Mouse (Mus musculus): ENCODE measurements around the gene Cpne6.

Gene Cpne6

DNA sequence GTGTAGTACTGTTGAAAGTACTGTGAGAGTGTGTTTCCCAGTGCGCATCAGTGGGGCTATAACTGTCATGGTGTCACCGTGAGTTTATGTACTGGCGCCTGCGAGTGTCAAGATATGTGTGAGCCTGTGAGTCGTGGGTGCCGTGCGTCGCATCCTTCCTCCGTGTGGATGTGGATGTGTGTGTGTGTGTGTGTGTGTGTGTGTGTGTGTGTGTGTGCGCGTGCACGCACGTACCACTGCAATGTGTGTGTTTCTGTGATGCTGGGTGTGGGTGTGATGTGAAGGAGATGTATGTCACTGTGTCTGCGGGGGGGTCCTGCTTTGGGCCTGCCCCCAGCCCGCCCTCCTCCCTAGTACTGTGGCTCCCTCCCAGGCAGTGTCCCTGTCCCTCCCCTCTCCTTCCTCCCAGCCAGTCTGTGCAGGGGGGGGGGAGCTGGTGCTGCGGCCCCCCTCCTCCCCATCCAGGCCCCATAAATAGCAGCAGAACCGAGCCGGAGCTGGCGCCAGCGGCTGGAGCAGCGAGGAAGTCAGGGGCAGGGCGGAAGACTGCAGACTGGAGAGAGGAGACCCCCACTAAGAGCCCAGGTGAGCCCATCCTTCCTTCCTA is at the start of gene Cpne6:
Cpne6 (plus strand) TSS at position 321 of the 607 bp plus-strand sequence.
- DNase-seq = no peak

DNA sequence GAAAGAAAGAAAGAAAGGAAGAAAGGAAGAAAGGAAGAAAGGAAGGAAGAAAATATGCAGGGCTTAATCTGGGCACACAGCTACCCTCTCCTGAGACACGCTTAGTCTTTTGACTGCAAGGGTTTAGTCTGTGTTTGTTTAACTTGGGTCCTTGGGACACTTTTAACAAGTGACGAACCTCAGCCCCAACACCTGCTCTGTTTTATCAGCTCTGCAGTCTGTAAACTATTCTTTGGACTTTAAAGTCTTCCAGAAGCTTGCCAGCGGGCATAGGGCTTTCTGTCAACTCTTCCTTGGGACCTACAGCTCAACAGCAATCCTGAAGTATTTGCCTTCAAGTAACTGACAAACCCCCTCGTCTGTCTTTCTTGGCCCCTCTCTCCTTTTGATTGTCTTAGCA is 48.5 kb upstream of the Cpne6 start:
- DNase-seq = no peak

DNA sequence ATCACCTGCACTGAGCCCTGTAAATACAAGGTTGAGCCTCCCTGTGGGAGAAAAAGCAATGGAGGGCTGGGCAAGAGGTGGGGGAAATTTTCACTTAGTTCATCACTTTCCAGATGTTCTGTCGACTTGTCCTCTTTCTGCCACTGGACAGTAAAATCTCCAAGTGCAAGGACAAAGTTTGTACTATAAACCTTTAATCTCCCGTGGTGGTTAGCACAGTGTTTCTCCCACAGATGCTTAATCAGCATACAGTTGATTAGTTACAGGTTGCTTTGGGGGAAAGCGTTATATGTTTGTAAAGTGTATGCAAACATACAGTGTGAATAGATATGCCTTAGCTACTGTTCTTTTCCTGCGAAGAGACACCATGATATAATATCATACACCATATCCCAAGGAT is 43.8 kb upstream of the Cpne6 start:
- DNase-seq = no peak

DNA sequence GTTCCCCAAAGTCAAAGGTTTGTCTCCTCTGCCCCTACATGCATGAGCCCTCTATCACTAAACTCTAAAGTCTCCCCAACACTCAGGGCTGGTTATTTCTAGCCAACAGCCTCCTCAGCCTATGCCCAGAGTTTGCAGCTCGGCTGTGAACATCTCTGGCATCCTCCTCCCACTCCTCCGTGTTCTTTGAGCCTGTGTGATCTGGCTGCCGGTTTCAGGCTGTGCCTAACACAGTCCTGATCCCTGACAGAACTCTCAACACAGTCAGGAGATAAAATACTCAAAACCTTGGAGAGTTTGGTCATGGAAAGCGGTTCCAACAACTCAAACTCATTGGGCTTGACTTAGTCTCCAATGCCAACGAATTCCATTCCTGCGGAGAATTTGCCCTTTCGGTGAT is 43.1 kb upstream of the Cpne6 start:
- DNase-seq = no peak

- no peak for DNase-seq
These were observed 41.9 kb upstream of the Cpne6 start for GRCm38 (mm10) chr14:55468301-55468741.

GRCm38 (mm10) chr14:55469041-55469440 is 41.2 kb upstream of the Cpne6 start:
- DNase-seq = no peak

DNA sequence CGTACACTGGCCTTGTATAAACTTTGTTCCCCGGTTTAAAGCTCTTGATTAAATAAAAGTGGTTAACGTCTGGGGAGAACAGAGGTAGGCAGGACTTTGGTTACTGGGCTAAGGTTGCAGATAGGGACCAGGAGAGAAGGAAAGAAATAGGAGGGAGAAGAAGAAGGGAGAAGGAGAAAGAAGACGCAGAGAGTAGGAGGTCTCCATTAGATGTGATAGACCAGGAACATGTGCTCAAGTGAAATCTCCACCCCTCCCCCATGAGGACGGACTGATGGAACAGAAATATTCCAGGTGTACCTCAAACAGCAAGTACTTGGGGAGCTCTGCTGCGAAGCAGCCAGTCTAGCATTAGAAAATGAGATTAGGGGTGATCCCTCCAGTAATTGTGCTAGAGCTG is 40.4 kb upstream of the Cpne6 start:
- DNase-seq = no peak

DNA sequence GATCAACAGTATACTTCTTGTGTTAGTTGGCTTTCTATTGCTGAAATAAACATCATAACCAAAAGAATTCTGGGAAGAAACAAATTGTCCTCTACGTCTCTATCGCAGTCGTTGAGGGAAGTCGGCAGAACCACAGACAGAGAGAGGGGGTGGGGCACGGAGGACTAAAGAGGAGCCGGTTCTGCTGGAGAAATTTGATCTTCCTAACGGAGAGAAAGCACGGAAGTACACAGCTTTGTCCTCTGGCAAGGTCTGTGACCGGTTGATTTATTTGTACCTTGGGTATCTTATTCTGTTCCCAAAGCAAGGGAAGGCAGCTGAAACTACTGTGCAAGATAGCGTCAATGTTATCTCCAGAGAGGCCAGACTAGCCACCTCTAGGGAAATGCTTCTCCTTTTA is 39.4 kb upstream of the Cpne6 start:
- no peak for DNase-seq

- no peak for DNase-seq
These were observed 34.6 kb upstream of the Cpne6 start for GRCm38 (mm10) chr14:55475654-55476053.

DNA sequence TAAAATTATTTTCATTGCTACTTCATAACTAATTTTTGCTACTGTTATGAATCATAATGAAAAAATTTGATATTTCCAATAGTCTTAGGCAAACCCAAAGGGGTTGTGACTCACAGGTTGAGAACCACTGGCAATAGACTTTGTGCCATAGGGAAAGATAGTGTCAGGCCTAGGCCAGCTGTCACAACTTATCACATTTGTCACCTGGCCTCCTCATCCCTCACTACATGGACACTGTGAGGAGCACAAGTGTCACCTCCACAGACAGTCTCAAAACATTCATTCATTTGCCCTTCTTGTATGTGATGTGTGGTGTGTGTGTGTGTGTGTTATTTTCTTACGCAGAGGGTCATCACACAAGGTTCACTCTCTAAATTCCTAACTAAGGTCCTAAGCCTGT is 32.8 kb upstream of the Cpne6 start:
- DNase-seq = no peak

GRCm38 (mm10) chr14:55477829-55478228 is 32.4 kb upstream of the Cpne6 start:
- DNase-seq = no peak

DNA sequence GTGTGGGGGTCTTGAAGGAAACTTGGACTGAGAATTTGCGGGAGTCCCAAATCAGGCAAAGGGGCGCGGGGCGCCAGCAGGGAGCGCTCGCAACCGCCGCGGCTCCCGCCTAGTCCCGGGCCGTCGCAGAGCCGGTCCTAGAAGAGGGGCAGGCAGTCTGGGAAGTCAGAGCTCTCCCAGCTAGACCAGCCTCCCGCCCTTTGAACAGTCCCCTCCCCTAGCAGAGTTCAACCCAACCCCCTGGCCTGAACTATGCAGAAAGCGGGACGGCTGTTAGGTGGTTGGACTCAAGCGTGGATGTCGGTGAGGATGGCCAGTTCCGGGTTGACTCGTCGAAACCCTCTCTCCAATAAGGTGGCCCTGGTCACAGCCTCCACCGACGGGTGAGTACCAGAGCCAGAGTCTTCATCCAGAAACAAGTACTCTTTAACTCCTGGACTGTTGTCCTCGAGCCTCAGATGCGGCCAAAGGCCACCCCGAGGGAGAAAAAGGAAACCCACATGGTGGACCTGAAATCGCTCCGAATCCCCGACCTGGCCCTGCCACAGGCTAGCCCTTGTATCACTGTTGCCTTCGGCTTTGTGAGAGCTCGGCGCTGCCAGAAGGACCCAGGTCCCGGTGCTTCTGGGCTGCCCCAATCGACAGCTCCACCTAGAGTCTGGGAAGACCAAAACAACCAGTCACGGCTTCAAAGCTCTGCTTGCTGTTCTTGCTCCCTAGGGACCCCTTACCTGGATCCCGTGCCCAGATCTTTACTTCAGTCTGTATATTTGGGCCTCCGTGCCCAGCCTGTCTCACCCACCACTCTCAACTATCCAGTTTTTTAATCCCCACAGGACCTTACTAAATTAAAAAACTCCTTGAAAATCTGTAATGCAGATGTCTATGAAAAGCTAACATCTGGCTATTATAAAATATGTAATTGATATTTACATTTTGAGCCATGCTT is 31.3 kb upstream of the Cpne6 start, which contains the start of gene Dhrs4:
Dhrs4 (plus strand) TSS at position 108 of the 949 bp plus-strand sequence.
- peak; percentile 86 for DNase-seq

DNA sequence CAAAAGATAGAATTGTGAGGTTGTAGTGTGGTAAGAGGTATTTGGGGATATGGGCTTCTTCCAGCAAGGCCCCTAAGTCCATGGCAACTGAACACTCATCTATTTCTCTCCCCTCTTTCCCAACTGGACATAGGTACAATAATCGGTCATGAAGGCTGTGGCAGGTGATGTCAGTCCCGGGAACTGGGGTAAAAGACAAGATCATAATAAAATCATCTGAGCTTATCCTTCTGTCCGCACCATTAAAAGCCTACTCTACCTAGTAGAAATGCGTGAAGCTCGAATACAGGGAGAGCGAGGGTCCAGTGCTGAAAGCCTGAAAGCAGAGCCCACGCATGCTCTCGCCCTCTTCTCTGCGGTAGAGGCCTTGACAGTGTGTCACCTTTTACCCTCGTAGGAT is 30.6 kb upstream of the Cpne6 start:
- no peak for DNase-seq

DNA sequence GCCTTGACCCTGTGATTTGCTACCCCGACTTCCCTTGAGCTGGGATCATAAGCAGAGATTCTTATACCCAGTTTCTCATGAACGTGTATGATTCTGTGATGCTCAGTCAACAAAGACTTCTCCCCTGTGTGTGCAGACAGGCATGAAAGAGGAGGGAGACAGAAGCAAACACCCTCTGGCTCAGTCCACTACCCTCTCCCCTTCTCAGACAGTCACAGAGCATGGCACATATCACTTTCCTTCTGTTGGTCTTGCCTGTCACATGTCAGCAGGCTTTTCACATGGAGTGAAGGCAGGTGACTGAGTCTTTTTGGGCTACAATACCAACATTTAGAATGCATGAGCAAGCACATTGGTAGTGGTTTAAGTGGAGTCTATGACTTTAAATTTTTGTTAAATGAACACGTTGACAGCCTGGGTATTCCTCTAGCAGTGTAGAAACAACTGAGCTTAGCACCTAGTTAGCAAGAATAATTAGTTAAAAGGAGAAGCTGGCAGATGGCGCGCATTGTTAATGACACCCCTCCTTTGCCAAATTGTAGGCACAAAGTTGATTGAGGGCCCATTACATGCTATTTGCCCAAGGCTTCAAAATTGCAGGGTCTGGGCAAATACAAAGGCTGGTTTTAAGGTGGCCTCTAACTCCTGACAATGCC is 25.7 kb upstream of the Cpne6 start:
- no peak for DNase-seq

- DNase-seq = no peak
These were observed 23.4 kb upstream of the Cpne6 start for GRCm38 (mm10) chr14:55486836-55487235.

DNA sequence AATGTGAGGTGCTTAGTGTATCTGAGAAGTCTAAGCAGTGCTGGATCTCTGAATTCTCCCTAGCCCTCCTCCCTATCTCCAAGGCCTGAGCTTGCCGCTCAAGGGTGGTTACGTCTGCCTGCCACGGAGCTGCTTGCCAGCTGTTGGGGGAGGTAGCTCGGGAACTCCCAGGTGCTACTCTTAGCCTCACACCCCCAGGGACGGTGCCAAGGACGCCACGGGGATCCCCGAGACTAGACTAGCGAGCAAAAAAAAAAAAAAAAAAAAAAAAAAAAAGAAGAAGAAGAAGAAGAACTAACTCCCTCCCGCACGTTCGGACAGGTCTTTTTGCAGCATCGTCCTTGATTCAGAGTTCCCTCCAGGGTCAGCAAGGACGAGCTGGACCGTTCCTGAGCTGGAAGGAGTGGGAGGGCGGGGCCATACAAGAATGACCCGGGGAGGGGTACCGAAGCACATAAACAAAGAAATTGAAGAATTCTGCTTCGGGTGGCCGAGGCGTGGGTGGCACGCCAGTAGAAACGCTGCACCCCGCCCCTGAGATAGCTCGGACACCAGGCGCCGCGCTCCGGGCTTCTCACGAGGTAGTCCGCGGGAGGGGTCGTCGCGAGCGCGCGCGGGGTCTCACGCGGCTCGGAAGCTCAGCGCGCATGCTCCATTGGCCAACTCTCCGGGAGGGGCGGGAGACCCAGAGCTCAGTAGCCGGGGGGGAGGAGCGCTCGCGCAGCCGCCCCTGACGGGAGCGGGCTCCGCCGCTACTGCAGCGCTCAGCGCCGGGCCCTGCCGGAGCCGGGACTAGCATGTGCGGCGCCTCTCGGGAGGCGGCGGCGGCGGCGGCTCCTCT is 19.7 kb upstream of the Cpne6 start, which contains the start of gene Carmil3:
Carmil3 (plus strand) TSS at position 291 of the 841 bp plus-strand sequence.
- peak; percentile 72 for DNase-seq

DNA sequence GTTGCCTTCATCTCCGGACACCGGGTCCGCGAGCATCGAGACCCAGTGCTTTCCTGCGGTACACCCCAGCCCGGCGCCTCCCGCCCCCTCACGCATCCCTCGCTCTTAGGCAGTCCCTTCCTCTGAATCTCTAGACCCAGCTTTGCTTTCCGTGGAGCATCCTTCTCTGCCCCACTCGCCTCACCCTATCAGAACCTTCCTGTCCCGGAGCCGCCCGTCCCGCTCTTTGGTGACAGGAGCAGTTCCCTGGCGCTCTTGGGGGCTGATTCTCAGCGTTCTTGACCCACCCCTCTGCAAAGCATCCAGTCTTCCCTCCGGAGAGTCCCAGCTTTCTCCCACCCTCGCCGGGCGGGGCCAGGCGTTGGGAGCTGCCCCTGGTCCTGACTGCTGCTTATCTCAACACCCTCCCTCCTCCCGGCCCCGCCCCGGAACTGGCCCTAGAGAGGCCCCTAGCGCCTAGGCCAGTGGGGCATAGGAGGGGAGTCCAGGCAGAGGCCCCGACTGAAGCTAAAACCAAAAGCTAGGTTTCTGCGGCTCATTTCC is 18.9 kb upstream of the Cpne6 start:
- peak; percentile 24 for DNase-seq

GRCm38 (mm10) chr14:55492103-55492502 is 18.1 kb upstream of the Cpne6 start:
- no peak for DNase-seq

DNA sequence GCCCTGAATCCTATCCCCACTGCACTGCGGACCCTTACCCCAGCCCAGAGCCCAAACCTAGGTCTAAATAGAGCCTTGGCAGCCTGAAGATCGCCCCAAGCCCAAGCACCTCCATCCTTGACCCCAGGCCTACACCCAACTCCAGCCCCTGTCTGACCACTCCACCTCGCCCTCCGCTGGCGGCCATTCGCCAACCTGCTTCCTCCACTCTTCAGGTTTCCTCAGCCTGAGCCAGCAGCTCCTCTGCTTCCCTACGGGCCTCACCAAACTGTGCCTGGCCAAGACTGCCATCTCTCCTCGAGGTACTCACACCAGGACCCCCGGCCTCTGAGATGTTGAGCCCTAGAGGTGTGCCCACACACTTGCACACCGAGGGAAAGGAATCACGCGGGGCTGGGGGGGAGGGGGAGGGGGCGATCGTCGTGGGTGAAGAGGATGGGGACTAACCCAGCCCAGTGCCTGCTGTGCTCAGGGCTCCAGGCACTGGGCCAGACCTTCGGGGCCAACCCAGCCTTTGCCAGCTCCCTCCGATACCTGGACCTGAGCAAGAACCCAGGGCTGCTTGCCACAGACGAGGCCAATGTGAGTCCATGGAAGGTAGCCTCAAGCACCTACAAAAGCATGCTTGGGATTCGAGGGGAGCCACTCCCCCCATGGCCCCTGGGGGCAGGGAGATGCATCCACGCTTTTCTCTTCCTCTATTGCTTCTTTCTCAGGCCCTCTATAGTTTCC is 14.6 kb upstream of the Cpne6 start:
- no peak for DNase-seq

DNA sequence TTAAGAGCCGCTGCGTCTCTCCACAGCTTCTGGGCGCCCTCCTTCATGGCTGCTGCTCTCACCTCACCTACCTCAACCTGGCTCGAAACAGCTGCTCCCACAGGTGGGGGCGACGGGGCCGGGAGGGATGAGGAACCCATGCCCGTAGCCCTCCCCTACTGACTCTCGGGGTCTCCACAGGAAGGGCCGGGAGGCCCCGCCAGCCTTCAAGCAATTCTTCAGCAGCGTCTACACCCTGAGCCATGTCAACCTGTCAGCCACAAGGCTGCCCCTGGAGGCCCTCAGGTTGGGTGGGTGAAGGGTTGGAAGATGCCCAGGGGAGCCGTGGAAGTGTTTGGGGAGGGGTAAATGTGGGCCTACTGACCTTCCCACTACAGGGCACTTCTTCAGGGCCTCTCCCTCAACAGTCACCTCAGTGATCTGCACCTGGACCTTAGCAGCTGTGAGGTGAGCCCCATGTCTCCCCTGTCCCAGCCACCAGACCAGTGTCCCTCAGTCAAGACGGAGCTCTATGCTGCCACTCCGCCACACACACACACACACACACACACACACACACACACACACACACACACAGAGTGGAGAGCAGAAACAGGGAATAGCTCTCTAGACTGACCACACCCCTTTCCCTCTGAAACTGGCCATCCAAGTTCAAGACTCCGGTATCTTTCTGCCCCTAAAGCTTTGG is 13.3 kb upstream of the Cpne6 start:
- DNase-seq = no peak

- peak; percentile 87 for DNase-seq
These were observed 12.8 kb upstream of the Cpne6 start for GRCm38 (mm10) chr14:55497449-55497821.

Data from thymus, postnatal 25 days (tissue).